Mouse (Mus musculus): ENCODE measurements at regions not wholly inside any gene's neighbourhood (a gene's known extent, or its start where the extent isn't known, plus 50 kb on each side); places are given as distances from the start of the nearest gene placed in this dataset.

- TF ChIP-seq CTCF (IDR thresholded peaks at IDR 0.05), result no peak
- no peak for TF ChIP-seq POLR2A (IDR thresholded peaks at IDR 0.05; ENCODE audit: insufficient read depth, low read depth, low read length)
Measured at GRCm38 (mm10) chr8:101802119-101802518, 983.3 kb downstream of the Cdh11 start.
